Mouse (Mus musculus) testis, postnatal 10 days (tissue): ENCODE measurements around the gene Atg9a.

Experiments used
- DNase-seq: peaks from one replicate; pipeline ENCODE4 v3.0.0; 2021; ENCODE audit warnings: low spot score

Gene Atg9a

DNA sequence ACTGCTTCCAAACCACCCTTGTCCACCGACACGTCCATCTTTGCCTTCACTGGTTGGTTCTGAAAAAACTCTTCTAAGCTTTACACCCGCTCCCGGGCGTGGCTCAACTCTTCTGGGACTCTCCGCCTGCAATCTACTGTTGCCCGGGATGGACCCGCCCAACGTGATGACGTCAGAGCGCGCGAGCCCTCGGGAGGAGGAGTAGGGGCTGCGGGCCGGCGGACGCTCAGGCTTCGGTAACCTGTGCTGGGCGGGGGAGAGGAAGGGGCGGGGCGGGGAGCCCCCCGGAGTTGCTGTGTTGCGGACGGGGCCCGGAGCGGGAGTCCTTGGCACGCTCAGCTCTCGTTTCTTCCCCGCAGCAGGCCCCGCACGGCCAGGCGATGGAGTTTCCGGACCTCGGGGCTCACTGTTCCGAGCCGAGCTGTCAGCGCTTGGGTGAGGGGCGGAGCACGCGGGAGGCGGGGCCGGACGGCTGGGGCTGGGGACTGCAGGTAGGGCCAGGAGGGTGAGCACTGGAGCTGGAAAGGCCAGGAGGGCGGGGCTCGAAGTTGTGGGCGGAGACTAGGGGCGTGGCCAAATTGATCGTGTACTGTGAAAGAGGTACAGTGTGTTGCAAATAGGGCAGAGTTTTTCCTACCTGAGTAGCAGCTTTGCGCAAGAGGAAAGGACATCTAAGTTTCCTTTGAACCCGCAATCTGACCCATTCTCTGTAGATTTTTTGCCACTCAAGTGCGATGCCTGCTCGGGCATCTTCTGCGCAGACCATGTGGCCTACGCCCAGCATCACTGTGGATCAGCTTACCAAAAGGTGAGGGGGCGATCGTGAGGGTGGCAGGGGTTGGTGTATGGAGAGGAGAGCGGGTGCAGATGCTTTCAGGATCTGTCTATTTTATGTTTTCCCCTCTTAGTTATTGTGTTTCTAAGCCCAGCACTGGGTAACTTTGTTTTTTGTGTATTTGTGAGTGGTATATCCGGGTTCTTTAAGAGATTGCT, 23.2 kb downstream of the Atg9a start, which contains the start of gene Zfand2b:
TSS of gene Zfand2b (plus strand) at position 175 of the 993 bp plus-strand sequence.
- peak; percentile 98 for DNase-seq

DNA sequence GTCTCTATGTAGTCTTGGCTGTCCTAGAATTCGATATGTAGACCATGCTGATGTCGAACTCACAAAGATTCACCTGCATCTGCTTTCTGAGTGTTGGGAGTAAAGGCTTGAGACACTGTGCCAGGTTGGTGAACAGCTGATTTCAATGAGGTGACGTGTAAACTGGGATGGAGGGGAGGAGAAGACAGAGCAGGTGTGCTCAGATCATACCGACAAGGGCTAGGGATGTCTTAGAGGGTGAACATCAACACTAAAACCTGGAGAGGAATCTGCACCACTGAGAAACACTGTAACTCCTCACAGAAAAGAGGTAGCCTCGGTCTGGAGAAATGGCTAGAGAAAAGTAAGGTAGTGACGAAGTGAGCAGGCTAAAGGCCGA, 23.9 kb downstream of the Atg9a start:
- DNase-seq, result no peak

GRCm38 (mm10) chr1:75160256-75160617, 31.8 kb downstream of the Atg9a start:
- no peak for DNase-seq

DNA sequence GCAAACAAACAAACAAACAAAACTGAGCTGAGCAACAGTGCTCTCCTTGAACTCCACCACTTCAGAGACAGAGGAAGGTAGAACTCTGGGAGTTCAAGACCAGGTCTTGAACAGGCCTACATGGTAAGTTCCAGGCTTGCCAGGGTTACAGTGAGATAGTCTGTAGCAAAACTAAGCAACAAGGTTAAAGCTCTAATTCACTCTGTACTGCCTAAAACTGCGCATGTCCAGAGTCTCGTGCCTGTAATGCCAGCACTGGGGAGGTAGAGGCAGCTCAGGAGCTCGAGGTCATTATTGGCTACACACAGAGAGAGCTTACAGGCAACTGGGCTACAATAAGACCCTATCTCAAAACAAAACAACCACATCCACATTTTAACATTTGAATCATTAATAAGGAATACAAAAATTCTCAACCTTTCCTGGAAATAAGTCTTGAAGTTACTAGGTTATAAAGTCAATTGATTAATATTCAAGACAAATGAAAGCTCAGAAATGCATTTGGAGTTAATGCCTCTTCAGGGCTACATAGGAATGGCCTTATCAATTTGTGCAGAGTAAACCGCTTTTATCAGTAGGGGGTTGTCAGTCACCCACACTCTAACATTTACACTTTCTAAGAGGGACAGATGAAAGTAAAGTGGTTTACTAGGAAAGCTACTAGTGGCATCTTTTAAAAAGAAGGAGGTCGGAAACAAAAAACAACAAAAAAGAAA, 32.3 kb downstream of the Atg9a start:
- no peak for DNase-seq

DNA sequence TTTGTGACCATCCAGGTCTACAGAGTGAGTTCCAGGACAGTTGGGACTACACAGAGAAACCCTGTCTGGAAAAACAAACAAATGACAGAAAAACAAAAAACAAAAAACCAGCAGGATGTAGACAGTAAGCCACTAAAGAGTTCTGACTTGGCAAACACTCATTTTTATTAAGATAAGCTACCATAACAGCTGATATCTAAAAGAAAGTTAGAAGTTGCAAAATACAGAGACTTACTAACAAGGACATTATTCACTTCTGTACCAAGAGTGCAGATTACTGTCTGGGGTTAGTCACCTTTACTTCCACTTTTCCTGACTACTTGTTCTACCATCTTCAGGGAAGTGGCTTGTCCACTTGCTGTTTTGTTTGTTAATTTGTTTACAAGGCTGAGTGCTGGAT, 33.0 kb downstream of the Atg9a start:
- DNase-seq, result no peak

- DNase-seq, result no peak
Observed at GRCm38 (mm10) chr1:75155837-75156236, 36.2 kb downstream of the Atg9a start.

DNA sequence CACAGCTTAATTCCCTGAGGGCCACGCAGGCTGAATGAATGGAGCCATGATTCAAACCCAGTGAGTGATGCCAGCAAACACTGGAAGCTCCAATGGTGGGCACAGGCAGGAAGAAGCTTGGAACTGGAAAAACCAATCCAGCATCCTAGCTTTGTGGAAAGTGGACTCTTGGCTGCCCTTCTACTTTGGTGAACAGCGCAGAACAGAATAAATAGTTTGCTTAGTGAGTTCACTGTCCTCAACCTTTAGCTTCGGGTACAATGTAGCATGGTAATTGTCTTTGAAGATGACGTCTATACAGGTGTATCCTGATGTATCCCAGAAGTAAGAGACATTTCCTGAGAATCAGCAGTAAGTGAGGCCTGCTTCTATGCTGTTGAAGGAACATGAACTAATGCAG, 43.3 kb downstream of the Atg9a start:
- DNase-seq, result no peak

GRCm38 (mm10) chr1:75147411-75148135, 44.4 kb downstream of the Atg9a start:
- DNase-seq, result no peak

DNA sequence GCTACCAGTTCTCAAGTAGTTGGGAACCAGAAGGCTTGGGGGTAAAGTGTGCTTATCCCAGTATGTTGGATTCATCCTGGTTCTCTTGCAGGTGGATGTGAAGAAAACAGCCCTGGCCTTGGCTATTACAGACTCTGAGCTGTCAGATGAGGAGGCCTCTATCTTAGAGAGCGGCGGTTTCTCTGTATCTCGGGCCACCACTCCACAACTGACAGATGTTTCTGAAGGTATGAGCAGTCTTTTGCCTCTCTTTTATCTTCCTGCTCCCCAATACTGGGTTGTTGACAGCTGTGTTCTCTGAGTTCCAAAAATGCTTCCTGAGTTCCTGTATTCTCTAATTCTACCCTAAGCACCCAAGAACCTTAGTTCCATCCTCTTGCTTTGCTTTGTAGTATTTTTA, 46.4 kb downstream of the Atg9a start:
- DNase-seq, result no peak

GRCm38 (mm10) chr1:75142301-75143261, 49.4 kb downstream of the Atg9a start, which contains the start of the genes Cnppd1 and Retreg2:
TSS of gene Cnppd1 (minus strand) at chr1:75142711.
TSS of gene Retreg2 (plus strand) at chr1:75142778.
- DNase-seq, result peak; percentile 97

- peak; percentile 69 for DNase-seq
Observed at GRCm38 (mm10) chr1:75141486-75142190, 50.4 kb downstream of the Atg9a start.

GRCm38 (mm10) chr1:75140601-75141190, 51.3 kb downstream of the Atg9a start:
- no peak for DNase-seq

DNA sequence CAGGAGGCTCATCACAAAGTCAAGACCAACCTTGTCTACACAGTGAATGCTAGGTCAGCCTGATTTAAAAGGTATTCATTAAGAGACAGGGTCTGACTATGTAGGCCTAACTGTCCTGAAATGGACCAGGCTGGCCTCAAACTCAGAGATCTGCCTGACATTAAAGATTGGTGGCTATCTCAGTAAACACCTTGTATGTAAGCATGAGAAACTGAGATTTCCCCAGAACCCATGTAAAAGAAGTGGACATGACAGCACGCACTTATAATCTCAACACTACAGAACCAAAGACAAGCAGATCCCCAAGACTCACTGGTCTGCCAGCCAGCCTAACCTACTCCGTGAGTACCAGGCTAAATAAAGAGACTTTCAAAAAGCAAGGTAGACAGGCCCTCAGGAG, 53.5 kb downstream of the Atg9a start:
- no peak for DNase-seq

DNA sequence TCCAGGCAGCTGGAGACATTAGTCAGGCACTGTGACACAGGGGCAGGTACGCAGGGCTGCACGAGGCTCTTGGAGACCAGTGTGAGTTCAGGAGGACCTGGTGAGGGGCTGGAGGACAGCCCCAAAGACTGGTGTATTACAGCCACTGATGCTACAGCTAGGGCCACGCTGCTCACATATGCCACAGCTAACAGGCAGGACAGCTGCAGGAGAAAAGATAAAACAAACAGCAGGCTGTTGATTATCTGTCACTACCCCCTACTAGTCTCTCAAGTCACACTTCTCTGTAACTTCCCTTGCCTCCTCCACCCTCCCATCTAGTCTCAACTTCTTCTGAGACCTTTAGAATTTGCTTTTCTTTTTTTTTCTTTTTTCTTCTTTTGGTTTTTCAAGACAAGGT, 55.3 kb downstream of the Atg9a start:
- DNase-seq, result no peak

DNA sequence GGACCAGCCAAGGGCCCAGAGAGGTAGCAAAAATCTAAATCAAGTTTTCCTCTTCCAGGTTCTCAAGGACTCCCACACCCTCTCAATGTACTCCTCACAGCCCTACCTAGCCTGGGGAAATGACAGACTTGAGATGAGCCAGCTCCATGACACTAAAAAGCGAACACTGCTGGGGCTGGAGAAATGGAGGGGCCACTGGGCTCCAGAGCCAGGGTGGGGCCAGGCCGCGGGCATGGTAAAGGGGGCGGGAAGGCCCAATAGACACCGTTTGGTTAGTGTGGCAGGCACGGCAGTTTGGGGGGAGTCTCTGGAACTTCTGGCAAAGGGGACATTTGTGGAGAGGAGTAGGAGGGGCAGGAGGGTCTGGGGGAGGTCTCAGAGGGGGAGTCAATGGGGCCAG, 55.7 kb downstream of the Atg9a start:
- DNase-seq, result no peak

DNA sequence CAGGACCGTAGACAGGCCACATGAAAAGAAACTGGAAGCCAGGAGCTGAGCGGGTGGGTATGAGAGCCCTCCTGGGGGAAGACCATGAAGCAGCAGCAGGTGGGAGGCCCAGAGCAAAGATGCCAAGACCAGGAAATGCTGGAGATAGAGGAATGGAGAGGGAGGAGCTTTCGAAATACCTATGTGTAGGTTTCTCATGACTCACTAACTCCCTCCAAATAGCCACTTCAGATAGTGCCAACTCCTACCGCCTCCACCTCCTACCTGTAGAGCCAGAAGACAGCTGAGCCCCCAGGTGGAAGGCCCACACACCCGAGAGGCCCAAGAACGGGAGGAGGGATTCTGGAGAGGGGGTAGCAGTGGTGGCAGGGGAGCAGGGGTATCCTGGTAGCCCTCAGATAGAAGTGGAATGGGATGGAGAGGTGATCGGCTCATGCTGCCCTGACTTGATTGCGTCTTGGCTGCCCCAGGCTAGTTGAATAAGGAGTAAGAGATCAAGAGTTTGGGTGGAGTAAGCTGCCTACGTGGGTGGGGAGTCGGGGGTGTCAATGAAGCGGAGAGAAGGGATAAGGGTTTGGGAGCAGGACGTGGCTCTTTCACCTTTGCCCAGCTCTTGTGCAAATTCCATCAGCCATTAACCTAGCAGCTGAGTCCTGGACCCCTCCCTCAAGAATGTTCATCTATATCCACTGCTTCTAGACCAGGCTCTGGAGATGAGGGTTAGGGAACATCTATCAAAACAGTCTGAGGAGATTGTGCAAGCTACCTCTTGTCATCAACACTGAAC, 58.4 kb downstream of the Atg9a start, which contains the start of gene Slc23a3:
TSS of gene Slc23a3 (minus strand) at position 470 of the 787 bp plus-strand sequence.
- DNase-seq, result no peak
